Mouse (Mus musculus): Measurements from ENCODE around the gene Selenof.
A peak's percentile ranks its signal among the peaks of the same experiment; 100 is the strongest.

Gene Selenof

DNA sequence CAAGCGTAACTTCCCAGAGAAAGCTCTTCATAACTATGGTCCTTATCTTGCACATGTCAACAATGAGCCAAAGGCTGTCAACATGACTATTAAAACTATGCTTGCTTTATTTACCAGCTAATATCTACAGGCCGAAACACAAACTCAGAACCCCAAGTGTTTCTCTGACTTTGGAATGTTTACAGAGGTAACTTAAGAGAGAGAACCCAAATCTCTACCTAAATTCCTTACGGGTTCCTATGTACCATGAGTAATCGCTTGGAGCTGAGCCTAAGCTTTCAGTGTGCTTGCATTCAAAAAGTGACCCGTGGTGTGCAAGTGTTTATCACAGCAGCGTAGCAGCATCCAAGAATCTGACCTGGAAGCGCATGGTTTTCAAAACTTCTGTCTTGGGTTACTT is 4.9 kb upstream of the Selenof start:
- DNase-seq, result no peak

DNA sequence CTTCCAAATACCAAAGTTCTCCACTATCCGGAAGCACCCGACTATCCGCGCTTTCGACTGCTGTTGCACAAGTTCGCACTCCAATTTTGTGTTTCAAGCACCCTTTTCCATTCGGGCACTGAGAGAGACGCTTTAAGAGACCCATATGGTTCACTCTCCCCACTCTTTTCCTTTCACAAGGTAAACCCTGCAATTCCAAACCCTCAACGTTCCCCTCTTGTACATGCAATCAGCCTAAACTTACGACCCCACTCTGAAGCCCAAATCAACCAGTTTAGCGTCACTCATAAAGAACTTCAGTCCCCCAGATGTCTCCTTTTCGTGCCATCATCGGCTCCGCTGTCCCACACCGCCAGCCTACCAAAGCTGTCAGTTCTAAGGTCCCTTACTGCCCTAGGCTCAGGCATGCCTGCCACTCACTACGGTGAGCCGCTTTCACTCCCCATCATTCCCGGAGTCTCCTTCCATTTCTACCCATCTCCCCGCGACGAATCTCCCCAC is 1.2 kb upstream of the Selenof start:
- DNase-seq, result peak; percentile 22

DNA sequence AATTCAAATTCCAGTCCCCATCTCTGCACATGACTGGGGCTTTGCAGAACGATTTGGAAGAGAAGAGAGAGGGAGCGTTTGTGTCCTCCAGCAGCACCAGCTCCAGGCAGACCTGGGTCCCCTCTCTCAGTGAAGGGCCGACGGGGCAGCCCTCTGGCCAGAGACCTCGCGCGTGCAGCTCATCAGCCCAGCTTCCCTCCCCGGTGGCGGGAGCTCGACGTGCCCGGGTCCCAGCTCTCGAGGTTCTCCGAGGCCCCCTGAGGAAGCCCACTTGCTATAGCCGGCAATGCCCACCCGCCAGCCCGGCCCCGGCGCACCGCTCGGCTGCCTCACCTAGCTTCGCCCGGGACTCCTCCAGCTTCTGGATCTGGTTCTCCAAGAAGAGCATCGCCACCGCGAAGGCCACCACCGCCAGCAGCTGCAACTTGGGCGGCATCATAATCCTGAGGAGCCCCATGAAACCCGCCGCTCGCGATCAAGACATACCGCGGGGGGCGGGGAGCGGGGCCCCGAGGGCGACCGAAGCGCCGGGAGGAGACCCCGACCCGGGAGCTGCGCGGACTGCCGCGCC is 618 bp upstream of the Selenof start:
- DNase-seq, result peak in 1 of 2 experiments; percentile 47

DNA sequence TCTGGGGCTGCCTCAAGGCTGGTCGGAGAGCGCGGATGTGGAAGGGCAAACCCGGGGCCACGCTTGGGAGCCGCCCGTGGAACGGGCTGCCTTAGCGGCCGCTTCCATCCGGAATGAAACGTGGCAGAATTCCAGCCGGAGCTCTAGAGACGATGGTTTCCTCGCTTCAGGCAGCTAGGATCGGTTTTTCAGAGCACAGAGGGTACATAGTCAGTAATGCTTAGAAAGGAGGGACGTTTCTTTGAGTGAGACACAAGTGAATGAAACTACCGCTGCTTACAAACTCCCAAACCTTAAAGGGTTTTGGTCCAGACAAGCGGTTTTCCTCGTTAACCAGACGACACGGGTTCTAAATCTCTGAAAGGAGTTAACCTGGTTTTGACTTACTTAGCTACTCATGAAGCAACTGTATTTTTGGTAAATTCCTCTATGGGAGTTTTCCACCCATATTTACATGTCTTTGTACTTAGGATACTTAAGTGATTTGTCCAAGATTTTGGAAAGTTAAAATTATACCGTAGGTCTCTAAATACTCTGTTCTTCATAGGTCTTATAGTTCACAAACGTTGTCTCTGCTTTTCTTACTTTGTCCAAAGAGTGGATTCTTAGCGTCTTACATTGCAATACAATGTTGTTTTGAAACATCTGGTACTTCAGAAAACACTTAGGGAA is 848 bp downstream of the Selenof start:
- no peak for DNase-seq

DNA sequence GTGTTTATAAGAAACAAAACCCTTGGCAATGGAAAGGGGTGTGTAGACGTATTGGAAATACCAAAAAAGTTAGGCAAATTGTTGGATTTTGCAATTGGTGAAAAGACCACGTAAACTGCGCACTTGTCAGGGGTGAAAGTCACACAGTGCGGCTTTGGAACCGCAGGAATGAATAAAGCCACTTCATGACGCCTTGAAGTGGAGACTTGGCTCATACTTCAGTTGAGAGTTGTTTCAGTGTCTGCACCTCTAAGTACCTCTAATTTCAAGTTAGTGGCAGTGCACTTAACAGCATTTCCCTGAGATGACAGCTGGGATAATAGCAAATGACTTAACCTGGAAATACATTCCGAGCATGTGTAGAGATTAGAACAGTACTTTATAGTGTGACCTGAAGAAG is 4.2 kb downstream of the Selenof start:
- no peak for DNase-seq

DNA sequence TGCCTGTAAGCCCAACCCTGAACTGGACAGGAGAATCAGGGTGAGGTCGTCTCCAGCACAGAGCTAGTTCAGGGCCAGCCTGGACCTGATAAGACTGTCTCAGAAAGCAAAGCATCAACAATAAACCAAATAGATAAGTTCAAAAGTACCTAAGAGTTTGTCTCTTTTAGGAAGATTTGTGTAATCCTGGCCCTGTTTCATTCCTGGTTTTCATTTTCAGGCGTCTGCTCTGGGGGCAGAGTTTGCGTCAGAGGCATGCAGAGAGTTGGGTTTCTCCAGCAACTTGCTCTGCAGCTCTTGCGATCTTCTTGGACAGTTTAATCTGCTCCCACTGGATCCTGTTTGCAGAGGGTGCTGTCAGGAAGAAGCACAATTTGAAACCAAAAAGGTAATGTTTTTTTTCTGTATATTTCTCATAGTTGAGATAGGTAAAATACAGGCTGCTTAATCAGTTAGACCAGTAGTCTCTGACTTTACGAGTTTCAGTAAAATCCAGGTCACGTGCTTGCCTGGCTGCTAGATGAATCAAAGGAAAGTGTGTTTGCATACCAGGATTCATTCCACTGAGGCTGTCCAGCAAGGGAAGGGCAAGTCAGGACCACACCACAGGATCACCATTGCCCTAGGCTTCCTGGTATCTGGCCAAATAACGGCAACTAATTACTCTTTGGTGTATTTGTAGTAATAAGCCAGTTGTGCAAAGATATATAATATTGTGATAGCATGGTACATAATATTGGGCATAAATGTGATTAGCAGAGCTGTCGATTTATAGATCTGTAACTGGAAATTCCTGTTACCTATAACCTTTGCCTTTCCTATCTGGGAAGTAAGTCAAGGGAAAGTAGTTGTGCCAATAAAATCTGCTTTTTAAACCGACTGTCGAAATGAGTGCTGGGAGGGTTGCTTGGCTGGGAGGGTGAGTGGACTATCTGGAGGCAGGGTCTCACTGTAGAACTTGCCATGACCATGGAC is 7.5 kb downstream of the Selenof start:
- DNase-seq, result no peak

GRCm38 (mm10) chr3:144578921-144579320 is 8.8 kb downstream of the Selenof start:
- no peak for DNase-seq

- DNase-seq, result no peak
These were observed 9.7 kb downstream of the Selenof start for GRCm38 (mm10) chr3:144579796-144580195.

DNA sequence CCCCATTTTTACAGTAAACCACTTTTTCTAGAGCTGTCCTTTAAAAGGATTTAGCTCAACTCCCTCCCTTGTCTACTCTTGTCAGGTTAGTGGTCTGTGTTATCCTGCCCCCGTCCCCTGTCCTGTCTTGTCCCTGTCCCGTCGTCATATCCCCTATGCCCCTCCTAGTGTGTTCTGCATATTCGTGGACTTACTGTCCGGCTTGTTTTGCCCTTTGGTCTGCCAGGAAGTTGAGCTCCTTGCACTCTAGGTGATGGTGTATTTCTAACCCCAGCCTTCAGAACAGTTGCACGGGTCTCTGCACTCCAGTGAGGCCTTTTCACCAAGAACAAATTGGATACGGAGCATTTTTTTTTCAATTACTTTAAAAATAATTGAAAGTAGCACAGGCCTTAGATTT is 10.2 kb downstream of the Selenof start:
- DNase-seq, result no peak

DNA sequence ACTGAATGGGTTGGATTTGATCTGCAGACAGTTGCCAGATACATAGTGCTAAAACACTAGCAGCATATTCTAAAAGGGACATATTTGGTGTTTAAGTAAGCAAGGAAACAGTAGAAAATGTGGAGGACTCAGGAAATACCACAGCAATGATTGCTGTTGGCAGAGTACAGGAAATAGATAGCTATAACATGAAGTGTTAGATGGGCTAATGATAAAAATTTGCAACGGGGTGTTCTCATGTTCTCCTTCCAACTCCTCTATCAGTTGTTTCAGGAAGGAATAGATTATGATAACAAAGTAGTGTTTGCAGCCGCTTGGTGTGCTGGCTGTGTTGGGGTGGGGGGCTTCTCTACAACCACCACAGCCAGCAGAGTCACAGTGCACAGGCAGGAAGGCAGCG is 11.7 kb downstream of the Selenof start:
- DNase-seq, result no peak

GRCm38 (mm10) chr3:144582306-144582705 is 12.2 kb downstream of the Selenof start:
- DNase-seq, result no peak

DNA sequence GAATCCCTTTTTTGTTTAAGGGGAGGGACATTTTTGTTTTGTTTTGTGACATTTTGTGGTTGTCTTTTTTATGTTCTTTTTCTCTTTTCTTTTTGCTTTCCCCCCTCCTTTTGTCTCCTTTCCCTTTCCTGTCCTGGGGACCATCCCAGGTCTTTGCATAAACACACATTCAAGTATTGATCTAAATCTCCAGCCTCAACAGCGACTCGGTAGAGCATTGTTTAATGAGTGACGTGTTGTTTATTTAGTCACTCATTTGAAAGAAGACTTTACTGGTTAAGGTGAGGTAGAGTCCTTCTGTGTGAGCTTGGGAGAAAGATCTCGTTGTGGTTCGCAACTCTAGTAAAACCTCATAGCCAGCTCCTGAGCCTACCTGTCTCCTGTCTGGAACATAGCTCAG is 13.7 kb downstream of the Selenof start:
- no peak for DNase-seq

DNA sequence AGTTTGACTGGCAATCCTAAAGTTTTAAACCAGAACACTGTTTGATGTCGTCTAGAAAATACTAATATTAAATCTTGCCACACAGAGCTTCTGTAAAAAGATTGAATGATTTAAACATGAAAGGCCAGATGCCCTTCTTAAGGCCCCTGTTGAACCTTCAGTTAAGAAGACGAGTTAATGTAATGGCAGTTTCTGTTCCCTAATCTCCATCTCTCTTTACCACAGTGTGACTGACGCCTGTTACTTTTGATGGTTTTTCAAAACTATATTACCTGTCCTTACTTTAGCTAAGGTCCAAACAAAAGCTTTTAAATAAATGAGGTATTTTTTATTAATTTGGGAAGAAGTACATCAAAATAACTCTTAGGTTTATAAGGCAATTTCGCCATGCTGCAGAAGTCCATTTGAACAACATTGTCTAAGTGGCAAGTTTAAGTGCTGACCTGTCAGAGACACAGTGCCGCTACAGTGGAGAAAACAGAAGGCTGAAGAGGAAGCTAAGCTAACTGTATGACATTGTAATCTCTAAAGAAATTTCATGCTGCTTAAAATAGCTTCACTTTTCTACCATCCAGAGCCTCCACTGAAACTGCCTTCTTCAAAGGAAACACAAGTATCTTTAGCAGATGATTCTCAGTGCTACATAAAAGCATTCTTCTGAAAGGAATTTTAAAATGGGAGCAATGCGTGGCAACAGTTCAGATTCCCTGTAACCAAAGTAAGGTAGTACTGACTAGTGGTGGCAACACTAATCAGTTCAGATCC is 14.9 kb downstream of the Selenof start:
- DNase-seq, result peak; percentile 21 to 25

GRCm38 (mm10) chr3:144586731-144587130 is 16.6 kb downstream of the Selenof start:
- DNase-seq, result no peak

- DNase-seq, result no peak
These were observed 19.2 kb downstream of the Selenof start for GRCm38 (mm10) chr3:144589189-144589890.

GRCm38 (mm10) chr3:144592992-144593785 is 23.1 kb downstream of the Selenof start:
- DNase-seq, result no peak

DNA sequence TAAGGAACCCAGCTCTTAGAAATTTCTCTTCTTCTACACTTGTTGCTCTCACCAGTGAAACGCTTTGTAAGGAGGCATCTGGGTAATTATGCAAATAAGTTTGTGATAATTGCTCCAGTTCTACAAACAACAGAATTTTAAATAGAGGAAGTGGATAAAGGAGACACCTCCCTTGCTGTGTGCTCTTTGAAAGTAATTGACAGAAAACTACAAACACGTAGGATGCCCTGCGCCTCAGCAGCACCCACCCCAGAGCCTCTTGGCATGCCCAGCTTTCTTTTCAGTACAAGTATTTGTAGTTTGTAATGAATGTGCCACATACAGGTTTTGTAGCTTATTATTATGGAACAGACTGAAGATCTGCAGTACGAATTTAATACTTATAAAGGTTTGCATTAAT is 27.0 kb downstream of the Selenof start:
- DNase-seq, result no peak

- no peak for DNase-seq
These were observed 27.8 kb downstream of the Selenof start for GRCm38 (mm10) chr3:144597790-144598467.

DNA sequence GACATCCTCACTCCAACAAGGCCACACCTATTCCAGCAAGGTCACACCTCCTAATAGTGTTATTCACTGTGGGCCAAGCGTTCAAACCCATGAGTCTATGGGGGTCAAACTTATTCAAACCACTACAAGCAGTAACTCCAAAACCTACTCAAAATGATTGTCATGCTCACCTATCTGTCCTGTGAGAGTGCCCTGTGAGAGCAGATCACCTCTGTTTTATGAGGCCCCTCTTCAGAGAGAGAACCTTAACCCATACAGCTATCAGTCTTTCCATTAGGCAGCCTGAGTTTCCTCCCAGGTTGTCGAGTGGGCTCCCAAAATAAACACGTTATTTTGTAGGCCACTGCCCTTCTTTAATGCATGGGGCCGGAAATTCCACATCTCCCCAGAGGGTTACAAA is 32.3 kb downstream of the Selenof start:
- DNase-seq, result no peak

DNA sequence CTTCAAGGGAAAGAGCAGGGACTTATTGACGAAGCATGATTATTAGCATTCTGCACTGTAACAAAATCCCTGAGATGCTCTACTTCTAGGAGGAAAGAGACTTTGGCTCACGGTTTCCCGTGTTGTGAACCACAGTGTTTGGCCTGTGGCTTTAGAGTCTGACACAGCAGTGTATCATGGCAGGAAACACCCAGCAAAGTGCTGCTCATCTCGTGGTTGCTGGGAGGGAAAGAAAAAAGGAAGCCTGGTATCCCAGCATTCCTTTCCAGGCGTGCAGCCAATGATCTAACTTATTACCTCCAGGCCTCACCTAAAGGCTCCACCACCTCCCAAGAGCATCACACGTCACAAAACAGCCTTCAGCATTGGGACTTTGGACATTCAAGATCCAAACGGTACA is 32.7 kb downstream of the Selenof start:
- no peak for DNase-seq

- DNase-seq, result no peak
These were observed 33.5 kb downstream of the Selenof start for GRCm38 (mm10) chr3:144603558-144603957.
